Mouse (Mus musculus) gastrocnemius, postnatal 10 days (tissue): Measurements from ENCODE around the gene Cenpj. TPM values are rescaled to one million over a fixed set of nuclear protein-coding genes. Genes with fewer than 3 reads are reported as not detected.

Experiments used
- DNase-seq: peaks from one replicate; pipeline ENCODE4 v3.0.0; 2021; ENCODE audit warnings: mixed read lengths
- total RNA-seq, 2 experiments: library from RNA; stranded (reverse); gene quantifications; 2 replicates each; pipeline ENCODE4 v1.2.3; 2021

The Cenpj gene
- total RNA-seq, 2 experiments from 2014 or later, result 2.9 to 3.5 TPM

DNA sequence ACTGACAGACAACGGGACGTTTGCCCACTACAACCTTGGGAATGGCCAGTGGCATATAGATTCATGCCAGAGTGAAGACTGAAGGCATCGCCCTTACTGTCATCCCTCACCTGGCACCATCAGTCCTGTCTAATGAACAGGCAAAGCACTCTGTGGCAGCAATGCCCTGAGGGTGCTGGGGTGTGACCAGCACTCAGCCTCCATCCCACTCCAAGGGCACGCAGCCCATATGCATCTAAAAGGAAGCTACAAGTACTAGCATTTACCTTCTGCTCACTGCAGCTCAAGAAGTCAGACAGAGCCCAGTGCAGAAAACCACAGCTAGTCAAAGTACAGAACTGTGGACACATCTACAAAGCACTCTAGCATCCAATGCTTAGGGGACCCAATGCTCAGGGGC, 29.7 kb downstream of the Cenpj start:
- no peak for DNase-seq

- no peak for DNase-seq
These were observed 30.3 kb downstream of the Cenpj start for GRCm38 (mm10) chr14:56544946-56545345.

- no peak for DNase-seq
These were observed 44.4 kb downstream of the Cenpj start for GRCm38 (mm10) chr14:56530788-56531187.

GRCm38 (mm10) chr14:56514775-56515174, 60.5 kb downstream of the Cenpj start:
- no peak for DNase-seq

- no peak for DNase-seq
These were observed 63.1 kb downstream of the Cenpj start for GRCm38 (mm10) chr14:56512084-56512483.

DNA sequence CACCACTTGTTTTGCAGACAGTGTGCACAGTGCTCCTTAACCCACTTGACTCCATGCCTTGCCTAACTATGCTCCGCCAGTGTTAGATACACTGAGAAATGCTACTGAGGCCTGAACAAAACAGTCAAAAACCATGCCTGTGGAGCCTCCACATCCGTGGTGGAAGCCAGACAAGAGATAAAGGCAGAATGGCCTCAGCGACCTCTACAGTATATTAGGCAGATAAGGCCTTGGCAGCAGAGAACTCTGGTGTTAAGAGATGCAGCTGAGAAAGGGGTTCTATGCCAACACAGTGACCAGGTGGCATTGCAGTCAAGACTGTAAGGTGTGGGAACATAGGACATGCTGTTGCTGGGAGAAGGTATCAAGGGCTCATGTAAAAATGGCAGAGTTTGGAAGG, 68.5 kb downstream of the Cenpj start:
- no peak for DNase-seq

DNA sequence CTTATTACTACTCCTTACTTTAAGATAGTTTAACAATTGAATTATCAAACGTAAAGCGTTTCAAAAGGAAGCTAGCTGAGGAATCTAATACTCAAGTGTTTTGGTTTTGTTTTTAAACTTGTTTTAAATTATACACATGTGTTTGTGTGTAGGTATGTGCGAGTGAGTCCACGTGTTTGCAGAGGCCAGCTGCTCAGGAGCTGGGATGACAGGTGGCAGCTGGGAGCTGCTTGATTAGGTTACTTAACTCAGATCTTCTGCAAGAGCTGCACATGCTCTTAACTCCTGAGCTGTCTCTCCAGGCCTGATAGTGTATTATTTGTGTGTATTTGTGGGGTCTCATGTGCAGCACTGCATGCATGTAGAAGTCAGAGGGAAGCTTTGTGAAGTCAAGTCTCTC, 72.8 kb downstream of the Cenpj start:
- DNase-seq, result no peak

GRCm38 (mm10) chr14:56489806-56490205, 85.4 kb downstream of the Cenpj start:
- DNase-seq, result no peak

Other genes starting within 250 kb of the Cenpj start
- not detected for gene Atp12a, start 210.4 kb downstream of the Cenpj start, total RNA-seq
- not detected for gene Rnf17, start 172.8 kb downstream of the Cenpj start, total RNA-seq
- gene Parp4, start 194 bp upstream of the Cenpj start, total RNA-seq, result 10 to 100 TPM; 10.4 to 12.4 TPM
- gene Mphosph8, start 92.8 kb upstream of the Cenpj start, total RNA-seq, result 10 to 100 TPM; 13.6 to 16.6 TPM
- gene Pspc1, start 202.9 kb upstream of the Cenpj start, total RNA-seq, result 10 to 100 TPM; 15.6 to 17.8 TPM
- gene Zmym5, start 236.3 kb upstream of the Cenpj start, total RNA-seq, result 10 to 100 TPM; 18.9 to 24.3 TPM